Mouse (Mus musculus) thymus, adult 18-20 months (tissue): ENCODE data around the gene Gm28308.
A peak's percentile ranks its signal among the peaks of the same experiment; 100 is the strongest.

Experiments used
- DNase-seq, 2 experiments: peaks; one replicate each; pipeline ENCODE4 v3.0.0; 2022; ENCODE audit warnings: mixed read lengths in 2 of 2

The Gm28308 gene

DNA sequence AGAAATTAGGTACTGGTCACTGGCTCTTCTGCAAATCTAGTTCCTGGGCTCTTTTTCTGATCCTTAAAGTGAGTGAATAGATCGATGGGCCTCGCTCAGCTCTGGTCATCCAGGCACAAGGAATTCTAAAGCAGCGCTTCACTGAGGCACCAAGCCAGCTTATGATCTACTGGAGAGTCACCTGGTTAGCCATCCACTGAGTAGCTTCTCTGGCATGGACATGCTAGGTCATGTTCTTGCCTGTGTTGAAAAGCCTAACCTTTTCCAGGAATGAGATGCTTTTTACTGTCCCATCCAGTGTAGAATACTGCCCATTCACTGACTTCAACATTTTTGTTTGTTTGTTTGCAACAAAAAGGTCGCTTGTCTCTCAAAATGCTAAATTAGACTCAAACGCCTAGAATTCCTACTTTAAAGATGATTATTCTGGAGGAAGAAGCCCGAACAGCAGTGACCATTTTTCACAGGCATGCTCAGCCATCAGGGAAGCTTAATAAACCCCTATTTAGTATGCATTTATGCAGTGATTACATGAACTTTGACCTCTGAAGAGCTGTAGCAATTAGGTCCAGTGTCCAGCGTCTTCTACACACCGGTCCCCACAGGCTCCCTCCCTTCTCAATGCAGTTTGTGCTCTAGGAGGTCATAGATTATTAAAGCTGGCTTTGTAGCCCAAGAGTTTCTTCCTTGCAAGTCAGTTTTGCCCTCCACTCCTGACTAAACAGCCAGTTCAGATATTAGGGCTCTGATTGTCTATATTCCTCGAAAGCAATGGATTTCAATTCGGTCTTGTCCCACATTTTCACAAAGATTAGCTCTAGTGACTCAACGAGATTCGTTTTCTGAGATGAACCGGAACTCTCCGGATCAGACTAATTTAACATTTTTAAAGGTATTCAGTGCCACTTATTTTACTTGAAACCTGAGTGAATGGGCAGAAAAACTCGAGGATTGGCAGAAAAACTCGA is 60.6 kb downstream of the Gm28308 start:
- no peak for DNase-seq

DNA sequence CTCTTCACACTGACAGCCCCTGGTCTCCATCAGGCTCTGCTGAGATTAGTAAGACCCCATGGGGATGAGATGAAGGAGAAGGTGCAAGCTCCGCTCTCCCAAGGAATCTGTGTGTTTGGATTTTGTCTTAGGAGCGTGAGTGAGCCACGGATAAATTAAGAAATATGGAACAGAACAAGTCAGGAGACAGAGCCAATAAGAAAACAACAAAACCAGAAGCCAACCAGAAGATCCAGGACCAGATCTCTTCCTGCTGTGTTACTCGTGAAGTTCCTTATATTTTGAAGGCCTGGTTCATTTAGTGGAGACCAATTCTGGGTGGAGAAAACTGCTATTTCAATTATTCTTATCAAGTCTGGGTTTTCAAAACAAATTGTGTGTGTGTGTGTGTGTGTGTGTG is 61.6 kb downstream of the Gm28308 start:
- DNase-seq = no peak

DNA sequence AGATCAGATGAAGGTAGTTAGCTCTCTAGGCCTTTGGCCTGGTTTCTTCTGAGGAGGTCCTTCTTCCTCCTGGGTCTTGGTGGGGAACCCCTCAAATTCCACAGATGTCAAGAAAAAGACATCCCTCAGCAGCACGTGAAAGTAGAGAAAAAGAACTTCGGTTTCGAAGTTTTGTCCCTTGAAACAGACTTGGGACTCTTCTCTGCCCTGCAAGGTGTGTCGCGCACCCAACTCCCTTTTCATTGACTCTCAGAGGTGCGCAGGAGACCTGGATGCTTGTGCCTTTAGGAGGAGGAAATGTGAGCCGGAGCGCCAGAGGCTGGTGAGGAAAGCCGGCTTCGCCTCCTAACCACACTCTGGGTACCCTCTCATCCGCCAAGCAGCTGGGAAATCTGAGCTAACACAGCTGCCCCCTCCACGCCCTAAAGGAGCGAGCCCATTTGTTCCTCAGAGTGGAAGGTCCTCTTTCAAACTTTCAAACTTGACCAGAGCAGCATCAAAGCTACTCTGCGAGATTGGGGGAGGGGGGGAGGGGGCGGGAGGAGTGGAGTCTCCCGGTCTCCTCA is 62.7 kb downstream of the Gm28308 start:
- DNase-seq = no peak

DNA sequence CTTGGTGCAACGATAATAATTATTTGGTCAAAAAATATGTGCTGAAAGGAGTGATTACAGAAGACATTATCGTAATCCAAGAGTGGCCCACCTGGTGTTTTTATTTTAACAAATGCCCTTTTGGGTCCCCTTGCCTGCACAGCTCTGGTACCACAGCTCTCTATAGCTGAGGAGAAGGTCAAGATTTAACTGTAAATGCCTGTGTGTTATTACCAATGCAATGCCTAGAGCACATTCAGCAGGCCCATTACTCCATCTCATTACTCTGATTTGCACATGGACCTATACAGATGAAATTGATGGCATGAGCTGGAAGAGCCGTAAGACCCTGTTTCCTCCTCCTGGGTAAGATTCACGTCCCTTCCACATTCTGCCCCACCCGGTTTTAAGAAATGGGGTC is 74.0 kb downstream of the Gm28308 start:
- no peak for DNase-seq

DNA sequence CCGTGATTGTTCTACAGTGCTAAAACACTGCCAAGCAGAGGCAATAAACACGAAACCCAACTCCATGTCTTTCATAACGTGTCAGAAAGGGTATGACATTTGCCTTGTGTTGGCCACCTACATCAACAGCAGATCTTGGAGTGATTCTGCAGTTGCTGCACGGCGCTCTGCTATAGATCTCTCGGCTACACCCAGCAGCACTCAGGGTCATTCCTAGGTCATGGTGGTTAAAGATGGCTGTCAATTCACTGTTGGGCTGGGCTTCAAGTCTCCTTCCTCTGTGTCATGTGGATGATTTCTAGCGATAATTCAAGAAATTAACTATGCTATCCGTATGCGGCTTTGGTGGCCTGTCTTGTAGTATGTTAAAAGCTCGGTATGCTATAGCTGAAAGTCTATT is 74.6 kb downstream of the Gm28308 start:
- DNase-seq = no peak

DNA sequence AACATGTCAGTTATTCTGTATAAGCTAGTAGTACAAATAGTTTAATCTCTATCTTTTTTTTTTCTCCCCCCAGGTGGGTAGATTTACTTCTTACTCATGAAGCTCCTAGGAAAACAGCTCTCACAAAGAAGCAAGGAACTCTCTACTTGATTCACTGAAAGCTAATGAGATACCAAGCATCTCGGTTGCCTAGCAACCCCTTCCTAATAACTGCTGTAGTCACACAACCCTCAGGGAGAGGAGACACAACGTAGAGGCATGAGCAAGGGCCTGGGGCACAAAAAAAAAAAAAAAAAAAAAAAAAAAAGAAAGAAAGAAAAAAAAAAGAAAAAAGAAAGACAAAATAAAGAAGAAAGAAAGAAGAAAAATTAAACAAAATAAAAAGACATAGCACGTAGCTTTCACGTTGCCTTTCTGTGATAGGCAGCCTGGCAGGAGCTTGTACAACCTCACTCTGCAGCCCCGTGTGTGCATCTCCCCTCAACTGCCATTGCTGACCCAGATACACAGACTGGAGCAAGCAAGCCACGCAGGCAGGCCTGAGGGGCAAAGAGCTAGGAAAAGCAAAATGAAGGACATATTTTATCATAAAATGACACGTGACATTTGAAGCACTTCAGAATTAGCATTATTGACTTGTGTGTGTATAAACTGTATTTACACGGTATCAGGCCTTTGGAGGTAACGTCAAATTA is 75.2 kb downstream of the Gm28308 start:
- DNase-seq = no peak

GRCm38 (mm10) chr6:52123673-52124072 is 89.5 kb downstream of the Gm28308 start:
- DNase-seq = no peak

- no peak for DNase-seq
Measured at GRCm38 (mm10) chr6:52121173-52121572, 92.0 kb downstream of the Gm28308 start.

DNA sequence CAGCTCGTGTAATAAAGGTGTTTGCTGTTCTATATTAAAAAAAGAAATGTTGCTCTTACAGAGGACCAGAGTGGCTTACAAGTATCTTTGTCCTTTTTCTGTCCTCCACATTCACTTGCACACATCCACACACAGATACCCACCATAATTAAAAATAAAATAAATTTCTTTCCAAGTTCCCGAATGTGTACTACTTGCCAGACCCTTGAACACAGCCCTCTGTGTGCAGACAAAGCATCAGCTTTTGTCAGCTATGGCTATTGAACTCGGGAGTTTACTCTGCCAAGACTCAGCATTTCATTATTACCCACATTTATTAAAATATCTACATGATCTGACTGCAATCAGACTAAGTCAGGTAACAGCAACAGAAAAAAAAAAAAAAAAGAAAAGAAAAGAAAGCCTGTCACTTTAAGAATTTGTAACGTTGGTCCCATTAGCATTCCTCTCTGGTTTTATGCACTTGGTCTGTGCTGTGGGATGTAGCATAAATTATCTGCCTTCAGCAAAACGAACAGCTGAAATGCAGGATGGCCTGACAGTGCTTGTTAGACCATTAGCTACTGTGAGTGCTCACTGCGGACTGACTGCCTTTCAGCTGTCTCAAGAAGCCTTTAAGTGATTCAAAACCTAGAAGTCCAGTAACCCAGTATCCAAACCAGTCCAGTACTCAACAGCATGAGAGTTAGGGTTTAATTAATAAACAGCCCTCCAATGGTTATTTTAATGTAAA is 94.1 kb downstream of the Gm28308 start:
- DNase-seq = no peak

GRCm38 (mm10) chr6:52115899-52116298 is 97.2 kb downstream of the Gm28308 start:
- DNase-seq = peak in 1 of 2 experiments; percentile 17
